11 mouse cellular contexts compared by ENCODE assay signal in genomic region chr7:112238768-112239728, GRCm38 (mm10). TPM values are rescaled to one million over a fixed set of nuclear protein-coding genes. Genes with fewer than 3 reads are reported as not detected.
A peak's percentile ranks its signal among the peaks of the same experiment; 100 is the strongest.
DNase-seq lines count a peak whose midpoint lies in the region; ATAC-seq and TF ChIP-seq lines count a peak whose summit lies in the region.
"Had no signal": no experiment of that assay in that cellular context is flagged by ENCODE, and none has a peak within 500 bp of the region (broad histone marks: within the 10 kb centered on the region; RNA-seq: fewer than 3 reads in every experiment).

No protein-coding gene starts in this region.

- no peak overlapping the region for H3K9ac ChIP-seq in heart, embryonic 11.5 days (ENCODE audit: low read depth, low read length)
- H3K9ac ChIP-seq in stomach, postnatal 0 days (ENCODE audit: low read length) = no peak overlapping the region
- H3K9ac ChIP-seq in hindbrain, embryonic 11.5 days (ENCODE audit: low read depth, low read length) = no peak overlapping the region
- H3K9ac ChIP-seq: limb, embryonic 13.5 days; neural tube, embryonic 12.5 days had no signal

- H3K4me1 ChIP-seq in heart, embryonic 11.5 days (ENCODE audit: control insufficient read depth, insufficient read depth, low read length) = peaks cover 55% of the 10 kb centered on the region
- H3K4me1 ChIP-seq in thymus, adult 2 months (replicated peaks; ENCODE audit: control insufficient read depth, insufficient read depth, low read length) = peaks cover 19% of the 10 kb centered on the region
- H3K4me1 ChIP-seq in lung, adult 2 months (ENCODE audit: control insufficient read depth, insufficient read depth, low read length) = peaks cover 48% of the 10 kb centered on the region
- H3K4me1 ChIP-seq in stomach, postnatal 0 days (replicated peaks; ENCODE audit: control insufficient read depth, insufficient read depth) = peaks cover under 1% of the 10 kb centered on the region
- H3K4me1 ChIP-seq in hindbrain, embryonic 11.5 days (replicated peaks; ENCODE audit: control insufficient read depth, insufficient read depth, low read length) = peaks cover under 1% of the 10 kb centered on the region; the same call in 1 of the 2 replicates

- ATAC-seq in heart, embryonic 11.5 days (replicated peaks; ENCODE audit: insufficient number of reproducible peaks, low FRiP score, low TSS enrichment) = no peak
- ATAC-seq in stomach, postnatal 0 days (ENCODE audit: low FRiP score, low TSS enrichment) = peak; percentile 75
- no peak for ATAC-seq in hindbrain, embryonic 11.5 days (ENCODE audit: low FRiP score)

- no peak overlapping the region for H3K4me2 ChIP-seq in heart, embryonic 11.5 days
- H3K4me2 ChIP-seq in stomach, postnatal 0 days (replicated peaks; ENCODE audit: low read depth) = no peak overlapping the region
- H3K4me2 ChIP-seq in hindbrain, embryonic 11.5 days (replicated peaks; ENCODE audit: low read depth, low read length) = no peak overlapping the region
- H3K4me2 ChIP-seq: limb, embryonic 13.5 days; neural tube, embryonic 12.5 days had no signal

- WGBS in heart, embryonic 11.5 days (ENCODE audit: insufficient replicate concordance) = 63% methylated on average over 10 of the region's 10 CpGs
- WGBS in thymus, adult 2 months = 33% methylated on average over 10 of the region's 10 CpGs
- 22% methylated on average over 10 of the region's 10 CpGs for WGBS in lung, adult 2 months
- 46% methylated on average over 10 of the region's 10 CpGs for WGBS in stomach, postnatal 0 days
- WGBS in hindbrain, embryonic 11.5 days = 73% methylated on average over 10 of the region's 10 CpGs

- no peaks in the 10 kb centered on the region for H3K27me3 ChIP-seq in heart, embryonic 11.5 days (ENCODE audit: control insufficient read depth, insufficient read depth, low read length)
- no peaks in the 10 kb centered on the region for H3K27me3 ChIP-seq in thymus, adult 2 months (ENCODE audit: control insufficient read depth, insufficient read depth, low read length)
- no peaks in the 10 kb centered on the region for H3K27me3 ChIP-seq in stomach, postnatal 0 days (ENCODE audit: control insufficient read depth, insufficient read depth, low read length)
- H3K27me3 ChIP-seq in hindbrain, embryonic 11.5 days (ENCODE audit: control insufficient read depth, insufficient read depth, low read length) = no peaks in the 10 kb centered on the region
- H3K27me3 ChIP-seq: neural tube, embryonic 12.5 days had no signal

- no peak for TF ChIP-seq CTCF in thymus, adult 2 months (IDR thresholded peaks at IDR 0.05; ENCODE audit: borderline replicate concordance, control insufficient read depth, extremely low read depth, insufficient read depth, low read length, poor library complexity)
- no peak for TF ChIP-seq CTCF in lung, adult 2 months (IDR thresholded peaks at IDR 0.05; ENCODE audit: insufficient read depth, low read length)
- TF ChIP-seq CTCF in stomach, postnatal 0 days (IDR thresholded peaks at IDR 0.05; ENCODE audit: low read depth) = no peak

- H3K27ac ChIP-seq in heart, embryonic 11.5 days (ENCODE audit: low read depth, low read length) = peak overlapping the region; percentile 50
- no peak overlapping the region for H3K27ac ChIP-seq in thymus, adult 2 months (ENCODE audit: control insufficient read depth, insufficient read depth, low read length)
- peak overlapping the region; percentile 67 for H3K27ac ChIP-seq in stomach, postnatal 0 days (replicated peaks)
- no peak overlapping the region for H3K27ac ChIP-seq in hindbrain, embryonic 11.5 days (ENCODE audit: low read depth, low read length)
- H3K27ac ChIP-seq: limb, embryonic 13.5 days; neural tube, embryonic 12.5 days had no signal

- no peaks in the 10 kb centered on the region for H3K9me3 ChIP-seq in heart, embryonic 11.5 days (replicated peaks; ENCODE audit: control insufficient read depth, low read length)
- H3K9me3 ChIP-seq in stomach, postnatal 0 days (ENCODE audit: control insufficient read depth, low read length) = no peaks in the 10 kb centered on the region
- H3K9me3 ChIP-seq in hindbrain, embryonic 11.5 days (ENCODE audit: control insufficient read depth, low read length) = no peaks in the 10 kb centered on the region
- H3K9me3 ChIP-seq: limb, embryonic 13.5 days; neural tube, embryonic 12.5 days had no signal

- TF ChIP-seq EP300 in stomach, postnatal 0 days (optimal IDR thresholded peaks at IDR 0.05) = no peak

- H3K4me3 ChIP-seq in heart, embryonic 11.5 days (ENCODE audit: low read depth, low read length) = no peak overlapping the region
- no peak overlapping the region for H3K4me3 ChIP-seq in thymus, adult 2 months (ENCODE audit: control insufficient read depth, insufficient read depth, low read length)
- H3K4me3 ChIP-seq in lung, adult 2 months (replicated peaks; ENCODE audit: extremely low read depth, low read depth, low read length) = no peak overlapping the region
- no peak overlapping the region for H3K4me3 ChIP-seq in stomach, postnatal 0 days (ENCODE audit: low read depth, low read length)
- no peak overlapping the region for H3K4me3 ChIP-seq in hindbrain, embryonic 11.5 days (ENCODE audit: low read depth, low read length)
- H3K4me3 ChIP-seq: limb, embryonic 13.5 days; neural tube, embryonic 12.5 days had no signal

- no peak for TF ChIP-seq POLR2A in thymus, adult 2 months (IDR thresholded peaks at IDR 0.05; ENCODE audit: control insufficient read depth, extremely low read depth, insufficient read depth, low read length, poor library complexity)
- TF ChIP-seq POLR2A in lung, adult 2 months (IDR thresholded peaks at IDR 0.05; ENCODE audit: borderline replicate concordance, extremely low read depth, low read depth, low read length) = no peak

- peaks cover 39% of the 10 kb centered on the region for H3K36me3 ChIP-seq in heart, embryonic 11.5 days (ENCODE audit: control insufficient read depth, insufficient read depth, low read length)
- no peaks in the 10 kb centered on the region for H3K36me3 ChIP-seq in thymus, adult 2 months (ENCODE audit: control insufficient read depth, insufficient read depth, low read length)
- no peaks in the 10 kb centered on the region for H3K36me3 ChIP-seq in stomach, postnatal 0 days (ENCODE audit: control insufficient read depth, insufficient read depth, low read length)
- H3K36me3 ChIP-seq in hindbrain, embryonic 11.5 days (ENCODE audit: control insufficient read depth, insufficient read depth, low read length) = no peaks in the 10 kb centered on the region
- H3K36me3 ChIP-seq: limb, embryonic 13.5 days; neural tube, embryonic 12.5 days had no signal

- DNase-seq in heart, postnatal 36 days = no peak
- DNase-seq in thymus, postnatal 4 days = peak; percentile 23
- DNase-seq in thymus, adult 2 months = no peak
- peak; percentile 75 for DNase-seq in lung, adult 2 months
- peak; percentile 41 for DNase-seq in stomach, postnatal 0 days (ENCODE audit: low spot score)
- no peak for DNase-seq in gastrocnemius, postnatal 4 days (ENCODE audit: low spot score in 2 of 2)
- DNase-seq in hindbrain, embryonic 11.5 days (ENCODE audit: low spot score) = no peak

- intact Hi-C loops in heart, postnatal 36 days (cut with DNase I) = loop anchor here (5.0 kb wide), 1 partner anchor 58 kb away; no protein-coding TSS in a partner anchor

RNA-seq across cellular contexts. Expression of gene Mical2, which starts 13.4 kb away (rescaled TPM):
- polyA plus RNA-seq in heart, embryonic 11.5 days (2014; fragmentation: Nextera tagmentation; extraction: Ambion mirVana) = 117 and 132 TPM in 2 replicates
- 100 to 1,000 TPM in 1 of 2 experiments, 10 to 100 TPM in 1; 80.8 to 101 TPM for total RNA-seq in heart, postnatal 36 days (2021)
- polyA plus RNA-seq in thymus, adult 2 months (2012; rRNA removed) = 3.5 TPM in 2 replicates
- polyA plus RNA-seq in lung, adult 2 months (2012; rRNA removed) = 49.0 and 58.2 TPM in 2 replicates
- 8.4 and 8.8 TPM in 2 replicates for polyA plus RNA-seq in stomach, postnatal 0 days (2015; fragmentation: Nextera tagmentation; extraction: Ambion mirVana)
- 10 to 100 TPM; 18.5 to 20.7 TPM for total RNA-seq in gastrocnemius, postnatal 4 days (2021)
- 1.2 and 1.7 TPM in 2 replicates for polyA plus RNA-seq in hindbrain, embryonic 11.5 days (2014; fragmentation: Nextera tagmentation; extraction: Ambion mirVana)
- total RNA-seq: MEL had no signal

Comparison
In these comparisons a context has a peak if more than half of its experiments do, and no peak if none do; other contexts are left out.
1. DNase-seq: peak in thymus, postnatal 4 days (single experiment), lung, adult 2 months (single experiment) and stomach, postnatal 0 days (single experiment); none in heart, postnatal 36 days (0 of 2), thymus, adult 2 months (single experiment), gastrocnemius, postnatal 4 days (0 of 2) and hindbrain, embryonic 11.5 days (single experiment).
2. H3K27ac ChIP-seq: peak in heart, embryonic 11.5 days (single experiment) and stomach, postnatal 0 days (single experiment); none in thymus, adult 2 months (single experiment) and hindbrain, embryonic 11.5 days (single experiment).